Mouse (Mus musculus) forebrain, embryonic 14.5 days (tissue): ENCODE measurements around the gene Crb3. TPM values are rescaled to one million over a fixed set of nuclear protein-coding genes. Genes with fewer than 3 reads are reported as not detected.

Experiments used
- ATAC-seq: fragments of 200-750 bp; cut with Nextera tagmentation; 2 replicates; pipeline ENCODE4 v1.8.0; 2017; ENCODE audit warnings: mild to moderate bottlenecking, moderate library complexity
- DNase-seq: peaks from one replicate; pipeline ENCODE4 v3.0.0-alpha.2; 2015; ENCODE audit warnings: low spot score
- H3K27ac ChIP-seq: fragments of 300-500 bp; sonication (generic); 2 replicates; pipeline ENCODE4 v1.5.1; 2014; ENCODE audit warnings: low read depth, mild to moderate bottlenecking, control low read depth, low read length, moderate library complexity
- H3K27me3 ChIP-seq: fragments of 300-500 bp; sonication (generic); replicated peaks from 2 replicates; pipeline ENCODE4 v1.6.1; 2014; ENCODE audit warnings: low read length, control low read depth, mixed read lengths; ENCODE audit not compliant: control insufficient read depth, insufficient read depth
- H3K36me3 ChIP-seq: fragments of 300-500 bp; sonication (generic); 2 replicates; pipeline ENCODE4 v1.6.1; 2014; ENCODE audit warnings: low read length, control low read depth; ENCODE audit not compliant: control insufficient read depth, insufficient read depth
- H3K4me1 ChIP-seq: fragments of 300-500 bp; sonication (generic); 2 replicates; pipeline ENCODE4 v1.6.1; 2014; ENCODE audit warnings: antibody characterized with exemption, low read length, control low read depth; ENCODE audit not compliant: control insufficient read depth, insufficient read depth
- H3K4me2 ChIP-seq: fragments of 300-500 bp; sonication (generic); 2 replicates; pipeline ENCODE4 v1.6.1; 2014; ENCODE audit warnings: mild to moderate bottlenecking, control low read depth, low read length
- H3K4me3 ChIP-seq: fragments of 300-500 bp; sonication (generic); 2 replicates; pipeline ENCODE4 v1.5.1; 2014; ENCODE audit warnings: low read depth, low read length, control low read depth
- H3K9ac ChIP-seq: fragments of 300-500 bp; sonication (generic); 2 replicates; pipeline ENCODE4 v1.6.1; 2014; ENCODE audit warnings: mild to moderate bottlenecking, low read length, control low read depth, moderate library complexity
- H3K9me3 ChIP-seq: fragments of 300-500 bp; sonication (generic); replicated peaks from 2 replicates; pipeline ENCODE4 v1.6.1; 2016; ENCODE audit warnings: low read length, control low read depth, mixed read lengths; ENCODE audit not compliant: control insufficient read depth
- WGBS: fragments of 180-500 bp; shearing (Covaris S2); extraction: QIAGEN DNeasy Blood & Tissue Kit; methylation state at CpG from one replicate; pipeline ENCODE4 v1.1.7; 2014; 5-methylcytosine and 5-hydroxymethylcytosine counted together
- polyA plus RNA-seq: library from polyadenylated mRNA; unstranded; fragments of >200 nt; fragmentation: Nextera tagmentation; extraction: Ambion mirVana; gene quantifications from 2 replicates; pipeline ENCODE4 v1.2.1, GENCODE M21; 2014

The Crb3 gene
- polyA plus RNA-seq, 1 experiment from 2014 or later = 2.0 TPM

DNA sequence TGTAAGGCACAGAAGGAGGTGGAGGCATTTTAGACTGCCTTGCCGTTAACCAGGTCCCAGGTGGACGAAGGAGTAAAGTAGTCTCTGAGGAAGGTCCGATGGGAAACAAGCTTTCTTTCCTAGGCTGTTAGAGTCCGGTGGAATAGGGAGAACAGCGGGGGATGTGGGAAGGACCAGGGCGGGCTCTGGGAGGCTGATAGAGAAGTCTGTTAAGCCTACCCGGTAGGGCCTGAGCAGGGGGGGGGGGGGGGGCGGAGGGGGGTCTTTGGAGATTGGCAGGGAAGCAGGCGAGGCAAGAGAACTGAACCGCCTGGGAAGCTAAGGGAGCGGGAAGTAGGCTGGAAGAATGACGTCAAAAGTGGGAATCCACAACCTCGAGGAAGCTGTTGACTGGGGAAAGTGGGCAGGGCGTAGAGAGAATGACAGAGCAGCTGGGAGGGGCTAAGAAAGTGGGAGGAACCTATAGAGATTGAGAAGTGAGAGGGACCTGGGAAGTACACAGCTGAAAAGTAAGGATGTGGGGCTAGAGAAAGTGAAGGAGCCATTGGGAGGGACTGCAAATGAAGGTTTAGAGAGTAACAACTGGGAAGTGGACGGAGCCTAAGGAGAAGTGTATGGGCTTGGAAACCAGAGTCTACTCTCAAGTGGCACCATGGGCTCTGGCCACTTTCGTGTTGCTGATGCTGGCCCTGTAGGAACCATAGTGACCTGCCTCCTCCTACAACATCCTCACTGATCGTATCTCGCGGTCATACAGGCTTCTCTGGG lies 37.1 kb downstream of the Crb3 start:
- WGBS = 1% methylated on average over 18 of the region's 19 CpGs
- H3K27ac ChIP-seq = no peak overlapping the region
- H3K9me3 ChIP-seq = no peaks in the 10 kb centered on the region
- ATAC-seq (peak; percentile 85), DNase-seq (peak; percentile 75)
- peak overlapping the region; percentile 39 for H3K4me2 ChIP-seq
- peak overlapping the region; percentile 5; the same call in 1 of the 2 replicates for H3K4me3 ChIP-seq
- no peak overlapping the region for H3K9ac ChIP-seq
- 0 out of 2 replicates have a peak, but pooled peaks cover 4% of the 10 kb centered on the region for H3K36me3 ChIP-seq
- H3K27me3 ChIP-seq = peaks cover 4% of the 10 kb centered on the region; the same call in 1 of the 2 replicates
- peaks cover 3% of the 10 kb centered on the region for H3K4me1 ChIP-seq

- no peaks in the 10 kb centered on the region for H3K9me3 ChIP-seq
- H3K27me3 ChIP-seq = peaks cover 4% of the 10 kb centered on the region; the same call in 1 of the 2 replicates
- no peak overlapping the region for H3K27ac ChIP-seq
- DNase-seq (peak; percentile 79), ATAC-seq (peak; percentile 86)
- H3K36me3 ChIP-seq = 0 out of 2 replicates have a peak, but pooled peaks cover 4% of the 10 kb centered on the region
- H3K4me1 ChIP-seq = peaks cover 3% of the 10 kb centered on the region
- peak overlapping the region; percentile 39 for H3K4me2 ChIP-seq
- under 1% methylated on average over 11 of the region's 11 CpGs for WGBS
- peak overlapping the region; percentile 5; the same call in 1 of the 2 replicates for H3K4me3 ChIP-seq
- no peak overlapping the region for H3K9ac ChIP-seq
Measured at GRCm38 (mm10) chr17:57096623-57096920, 37.7 kb downstream of the Crb3 start.

DNA sequence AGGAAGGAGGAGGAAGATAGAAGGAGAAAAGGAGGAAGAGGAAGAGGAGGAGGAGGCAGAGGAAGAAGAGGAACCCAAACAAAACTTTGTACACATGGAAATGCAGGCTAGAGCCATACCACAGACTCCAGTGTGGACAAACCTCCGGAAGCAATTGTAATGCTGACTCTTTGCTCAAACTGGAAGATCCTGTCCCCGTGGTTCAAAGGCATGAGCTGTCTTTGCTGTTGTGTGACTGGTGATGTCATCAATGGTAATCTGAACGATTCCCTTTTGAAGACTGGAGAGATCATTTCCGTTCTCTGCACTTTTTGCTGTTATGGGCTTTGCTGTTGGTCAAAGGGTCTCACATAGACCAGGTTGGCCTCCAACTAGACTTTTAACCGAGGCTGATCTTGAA lies 39.4 kb downstream of the Crb3 start:
- no peak overlapping the region for H3K9ac ChIP-seq
- no peaks in the 10 kb centered on the region for H3K9me3 ChIP-seq
- peaks cover 4% of the 10 kb centered on the region; the same call in 1 of the 2 replicates for H3K27me3 ChIP-seq
- H3K27ac ChIP-seq = no peak overlapping the region
- H3K36me3 ChIP-seq = 0 out of 2 replicates have a peak, but pooled peaks cover 4% of the 10 kb centered on the region
- no peak overlapping the region for H3K4me3 ChIP-seq
- DNase-seq (no peak), ATAC-seq (no peak)
- 86% methylated on average over 5 of the region's 5 CpGs for WGBS
- H3K4me1 ChIP-seq = peaks cover 3% of the 10 kb centered on the region
- no peak overlapping the region for H3K4me2 ChIP-seq

DNA sequence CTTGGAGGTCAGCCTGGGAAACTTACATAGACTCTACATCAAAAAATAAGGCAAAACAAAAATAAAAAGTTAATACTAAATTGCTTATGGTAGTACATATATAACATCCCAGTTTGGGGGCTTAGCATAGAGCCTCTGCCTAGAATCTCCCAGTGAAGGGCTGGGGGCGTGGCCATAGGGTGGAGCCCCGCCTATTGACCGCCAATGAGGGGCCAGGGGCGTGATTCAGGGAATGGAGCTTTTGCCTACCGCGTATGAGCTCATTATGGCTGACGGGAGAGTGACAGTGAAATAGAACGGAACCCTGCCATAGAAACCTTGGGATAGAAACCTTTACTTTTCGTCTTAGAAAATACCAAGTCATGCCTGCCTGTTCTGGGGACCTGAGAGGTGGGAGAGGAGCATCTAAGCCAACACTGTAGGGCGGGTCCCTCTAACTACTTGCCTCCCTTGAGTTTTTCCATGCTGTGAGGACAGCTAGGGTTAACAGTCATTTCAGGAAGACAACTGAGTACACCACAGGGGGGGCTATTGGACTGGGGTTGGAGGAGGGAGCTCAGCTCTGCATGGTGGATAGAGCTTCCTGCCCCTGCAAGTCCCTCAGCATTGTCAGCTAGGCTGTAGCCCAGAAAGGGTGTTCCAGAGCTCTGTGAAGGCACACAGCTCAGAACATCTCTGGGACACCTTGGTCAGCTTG lies 40.9 kb downstream of the Crb3 start:
- Histone ChIP-seq H3K4me1 (peaks cover 3% of the 10 kb centered on the region), H3K4me2 (no peak overlapping the region), H3K27ac (no peak overlapping the region), H3K9ac (no peak overlapping the region), H3K9me3 (no peaks in the 10 kb centered on the region), H3K27me3 (peaks cover 4% of the 10 kb centered on the region; the same call in 1 of the 2 replicates), H3K36me3 (0 out of 2 replicates have a peak, but pooled peaks cover 4% of the 10 kb centered on the region), H3K4me3 (no peak overlapping the region)
- 7% methylated on average over 10 of the region's 10 CpGs for WGBS
- DNase-seq = peak; percentile 17
- no peak for ATAC-seq

- Histone ChIP-seq H3K4me3 (no peak overlapping the region), H3K4me2 (no peak overlapping the region), H3K9ac (no peak overlapping the region), H3K36me3 (0 out of 2 replicates have a peak, but pooled peaks cover 4% of the 10 kb centered on the region), H3K4me1 (peaks cover 6% of the 10 kb centered on the region), H3K27me3 (no peaks in the 10 kb centered on the region), H3K27ac (no peak overlapping the region), H3K9me3 (no peaks in the 10 kb centered on the region)
- ATAC-seq = no peak
- WGBS = 95% methylated on average over 2 of the region's 2 CpGs
- no peak for DNase-seq
Measured at GRCm38 (mm10) chr17:57102276-57102675, 43.4 kb downstream of the Crb3 start.

GRCm38 (mm10) chr17:57104496-57104895 lies 45.6 kb downstream of the Crb3 start:
- Histone ChIP-seq H3K4me3 (peak overlapping the region; percentile 69), H3K9ac (peak overlapping the region; percentile 82; the same call in 1 of the 2 replicates), H3K27me3 (no peaks in the 10 kb centered on the region), H3K36me3 (0 out of 2 replicates have a peak, but pooled peaks cover 4% of the 10 kb centered on the region), H3K9me3 (no peaks in the 10 kb centered on the region), H3K4me2 (peak overlapping the region; percentile 78), H3K27ac (no peak overlapping the region), H3K4me1 (peaks cover 6% of the 10 kb centered on the region)
- DNase-seq (no peak), ATAC-seq (no peak)
- WGBS = 42% methylated on average over 4 of the region's 4 CpGs

GRCm38 (mm10) chr17:57105181-57106034 lies 46.5 kb downstream of the Crb3 start, which contains the start of gene Tnfsf9:
Gene Tnfsf9 (plus strand): TSS chr17:57105325.
- H3K27me3 ChIP-seq = no peaks in the 10 kb centered on the region

GRCm38 (mm10) chr17:57106035-57106368 lies 47.1 kb downstream of the Crb3 start:
- DNase-seq (peak; percentile 25), ATAC-seq (no peak; the same call in 1 of the 2 replicates)
- Histone ChIP-seq H3K9ac (peak overlapping the region; percentile 82), H3K27ac (no peak overlapping the region), H3K36me3 (no peaks in the 10 kb centered on the region), H3K27me3 (no peaks in the 10 kb centered on the region), H3K9me3 (no peaks in the 10 kb centered on the region), H3K4me1 (peaks cover 6% of the 10 kb centered on the region), H3K4me3 (peak overlapping the region; percentile 69), H3K4me2 (peak overlapping the region; percentile 78)
- WGBS = under 1% methylated on average over 9 of the region's 9 CpGs

More at GRCm38 (mm10) chr17:57105181-57106034, 46.5 kb downstream of the Crb3 start, which contains the start of gene Tnfsf9:
- peak within 1 kb of the TSS; percentile 69 for H3K4me3 ChIP-seq
- 0% methylated on average over 47 of the region's 61 CpGs for WGBS
- peak within 1 kb of the TSS; percentile 82 for H3K9ac ChIP-seq
- peak within 1 kb of the TSS; percentile 78 for H3K4me2 ChIP-seq
- peak; percentile 75 for DNase-seq
- peak; percentile 77 for ATAC-seq
- peaks cover 6% of the 10 kb centered on the region for H3K4me1 ChIP-seq
- H3K36me3 ChIP-seq = 0 out of 2 replicates have a peak, but pooled peaks cover 4% of the 10 kb centered on the region
- H3K9me3 ChIP-seq = no peaks in the 10 kb centered on the region
- 0 out of 2 replicates have a peak within 1 kb of the TSS, but pooled peaks have one; percentile 55 for H3K27ac ChIP-seq
